Mouse (Mus musculus) limb, embryonic 13.5 days (tissue): ENCODE data around the gene Gm10184. TPM values are rescaled to one million over a fixed set of nuclear protein-coding genes. Genes with fewer than 3 reads are reported as not detected.
"Not testable (repeated sequence)": the region's sequence is repeated elsewhere in the genome, so short reads cannot be mapped to it uniquely, and the experiment has no call there.

Experiments
- ATAC-seq: fragments of 200-750 bp; cut with Nextera tagmentation; 2 replicates; pipeline ENCODE4 v1.8.0; 2017; ENCODE audit warnings: low read depth, moderate number of reproducible peaks, moderate TSS enrichment; ENCODE audit not compliant: low FRiP score
- H3K27ac ChIP-seq: fragments of 300-500 bp; sonication (generic); 2 replicates; pipeline ENCODE4 v1.5.1; 2015; ENCODE audit warnings: inconsistent platforms, mild to moderate bottlenecking, moderate library complexity
- H3K27me3 ChIP-seq: fragments of 300-500 bp; sonication (generic); 2 replicates; pipeline ENCODE4 v1.6.1; 2015; ENCODE audit warnings: mild to moderate bottlenecking, inconsistent platforms
- H3K36me3 ChIP-seq: fragments of 300-500 bp; sonication (generic); 2 replicates; pipeline ENCODE4 v1.6.1; 2015; ENCODE audit warnings: inconsistent platforms, mild to moderate bottlenecking, moderate library complexity
- H3K4me1 ChIP-seq: fragments of 300-500 bp; sonication (generic); 2 replicates; pipeline ENCODE4 v1.6.1; 2015; ENCODE audit warnings: inconsistent platforms
- H3K4me2 ChIP-seq: fragments of 300-500 bp; sonication (generic); replicated peaks from 2 replicates; pipeline ENCODE4 v1.6.1; 2015; ENCODE audit warnings: inconsistent platforms, mild to moderate bottlenecking, moderate library complexity
- H3K4me3 ChIP-seq: fragments of 300-500 bp; sonication (generic); 2 replicates; pipeline ENCODE4 v1.5.1; 2015; ENCODE audit warnings: moderate library complexity, mild to moderate bottlenecking, inconsistent platforms
- H3K9ac ChIP-seq: fragments of 300-500 bp; sonication (generic); 2 replicates; pipeline ENCODE4 v1.6.1; 2015; ENCODE audit warnings: mild to moderate bottlenecking, inconsistent platforms
- H3K9me3 ChIP-seq: fragments of 300-500 bp; sonication (generic); 2 replicates; pipeline ENCODE4 v1.6.1; 2016; ENCODE audit warnings: inconsistent platforms
- WGBS: fragments of 180-500 bp; shearing (Covaris S2); methylation state at CpG from one replicate; pipeline ENCODE4 v1.1.7; 2015; 5-methylcytosine and 5-hydroxymethylcytosine counted together
- polyA plus RNA-seq: library from polyadenylated mRNA; unstranded; fragments of >200 nt; fragmentation: Nextera tagmentation; extraction: Ambion mirVana; gene quantifications from 2 replicates; pipeline ENCODE4 v1.2.1, GENCODE M21; 2015

Gm10184 gene
- polyA plus RNA-seq: 58.4 and 60.8 TPM in 2 replicates

GRCm38 (mm10) chr17:89910349-89910748 is at the start of gene Gm10184:
TSS of gene Gm10184 (minus strand) at chr17:89910449.
- no peaks in the 10 kb centered on the region for H3K27me3 ChIP-seq
- no peak for ATAC-seq
- H3K27ac ChIP-seq: no peak within 1 kb of the TSS
- H3K9ac ChIP-seq: no peak within 1 kb of the TSS
- H3K9me3 ChIP-seq: no peaks in the 10 kb centered on the region
- H3K36me3 ChIP-seq: no peaks in the 10 kb centered on the region
- no peak within 1 kb of the TSS for H3K4me2 ChIP-seq
- WGBS: 89% methylated on average over 6 of the region's 6 CpGs
- no peaks in the 10 kb centered on the region for H3K4me1 ChIP-seq
- H3K4me3 ChIP-seq: no peak within 1 kb of the TSS

- Histone ChIP-seq H3K27ac (no peak overlapping the region), H3K9me3 (no peaks in the 10 kb centered on the region), H3K27me3 (no peaks in the 10 kb centered on the region), H3K4me1 (no peaks in the 10 kb centered on the region), H3K9ac (no peak overlapping the region), H3K36me3 (no peaks in the 10 kb centered on the region), H3K4me2 (no peak overlapping the region), H3K4me3 (no peak overlapping the region)
- 75% methylated on average over 2 of the region's 2 CpGs for WGBS
- ATAC-seq: no peak
Measured at GRCm38 (mm10) chr17:89933950-89934349, 23.7 kb upstream of the Gm10184 start.

- Histone ChIP-seq H3K27me3 (no peaks in the 10 kb centered on the region), H3K36me3 (no peaks in the 10 kb centered on the region), H3K4me3 (no peak overlapping the region), H3K27ac (no peak overlapping the region), H3K4me2 (no peak overlapping the region), H3K4me1 (no peaks in the 10 kb centered on the region), H3K9me3 (no peaks in the 10 kb centered on the region), H3K9ac (no peak overlapping the region)
- no peak for ATAC-seq
Measured at GRCm38 (mm10) chr17:89907686-89908085, 2.6 kb downstream of the Gm10184 start.

GRCm38 (mm10) chr17:89904701-89905100 is 5.5 kb downstream of the Gm10184 start:
- not testable (repeated sequence) for H3K9me3 ChIP-seq, H3K36me3 ChIP-seq, H3K9ac ChIP-seq, H3K4me2 ChIP-seq, H3K4me3 ChIP-seq, H3K27me3 ChIP-seq, ATAC-seq, H3K4me1 ChIP-seq, H3K27ac ChIP-seq
- 92% methylated on average over 5 of the region's 5 CpGs for WGBS

- H3K27me3 ChIP-seq: no peaks in the 10 kb centered on the region
- ATAC-seq: no peak
- WGBS: 95% methylated on average over 1 of the region's 1 CpGs
- H3K9ac ChIP-seq: no peak overlapping the region
- H3K9me3 ChIP-seq: no peaks in the 10 kb centered on the region
- no peaks in the 10 kb centered on the region for H3K36me3 ChIP-seq
- H3K4me1 ChIP-seq: no peaks in the 10 kb centered on the region
- H3K4me2 ChIP-seq: no peak overlapping the region
- no peak overlapping the region for H3K4me3 ChIP-seq
- no peak overlapping the region for H3K27ac ChIP-seq
Measured at GRCm38 (mm10) chr17:89902767-89903166, 7.5 kb downstream of the Gm10184 start.

GRCm38 (mm10) chr17:89900610-89901009 is 9.6 kb downstream of the Gm10184 start:
- no peak overlapping the region for H3K9ac ChIP-seq
- no peak overlapping the region for H3K4me2 ChIP-seq
- ATAC-seq: no peak
- 53% methylated on average over 7 of the region's 7 CpGs for WGBS
- H3K9me3 ChIP-seq: no peaks in the 10 kb centered on the region
- H3K4me3 ChIP-seq: no peak overlapping the region
- no peak overlapping the region for H3K27ac ChIP-seq
- no peaks in the 10 kb centered on the region for H3K27me3 ChIP-seq
- no peaks in the 10 kb centered on the region for H3K4me1 ChIP-seq
- no peaks in the 10 kb centered on the region for H3K36me3 ChIP-seq

GRCm38 (mm10) chr17:89899813-89900212 is 10.4 kb downstream of the Gm10184 start:
- Histone ChIP-seq H3K4me2 (no peak overlapping the region), H3K4me3 (no peak overlapping the region), H3K27ac (no peak overlapping the region), H3K36me3 (no peaks in the 10 kb centered on the region), H3K9me3 (no peaks in the 10 kb centered on the region), H3K9ac (no peak overlapping the region), H3K27me3 (no peaks in the 10 kb centered on the region), H3K4me1 (no peaks in the 10 kb centered on the region)
- no peak for ATAC-seq
- WGBS: 56% methylated on average over 3 of the region's 3 CpGs

- H3K4me2 ChIP-seq: no peak overlapping the region
- no peaks in the 10 kb centered on the region for H3K36me3 ChIP-seq
- no peak for ATAC-seq
- H3K4me3 ChIP-seq: no peak overlapping the region
- no peak overlapping the region for H3K9ac ChIP-seq
- 78% methylated on average over 3 of the region's 3 CpGs for WGBS
- H3K27me3 ChIP-seq: no peaks in the 10 kb centered on the region
- H3K9me3 ChIP-seq: no peaks in the 10 kb centered on the region
- H3K27ac ChIP-seq: no peak overlapping the region
- no peaks in the 10 kb centered on the region for H3K4me1 ChIP-seq
Measured at GRCm38 (mm10) chr17:89864996-89865395, 45.3 kb downstream of the Gm10184 start.
